Mouse (Mus musculus) embryonic facial prominence, embryonic 10.5 days (tissue): ENCODE measurements around the gene Plekha1. TPM values are rescaled to one million over a fixed set of nuclear protein-coding genes. Genes with fewer than 3 reads are reported as not detected.
A peak's percentile ranks its signal among the peaks of the same experiment; 100 is the strongest.

ENCODE experiments used
- DNase-seq: peaks from one replicate; pipeline ENCODE4 v3.0.0-alpha.2; 2017; ENCODE audit warnings: low spot score
- H3K27ac ChIP-seq: fragments of 300-500 bp; sonication (generic); replicated peaks from 2 replicates; pipeline ENCODE4 v1.5.1; 2016; ENCODE audit warnings: mild to moderate bottlenecking
- H3K27me3 ChIP-seq: fragments of 300-500 bp; sonication (generic); replicated peaks from 2 replicates; pipeline ENCODE4 v1.6.1; 2016; ENCODE audit warnings: low read depth, mild to moderate bottlenecking; ENCODE audit not compliant: poor library complexity, severe bottlenecking
- H3K36me3 ChIP-seq: fragments of 300-500 bp; sonication (generic); replicated peaks from 2 replicates; pipeline ENCODE4 v1.6.1; 2016; ENCODE audit warnings: mild to moderate bottlenecking, moderate library complexity
- H3K4me1 ChIP-seq: fragments of 300-500 bp; sonication (generic); 2 replicates; pipeline ENCODE4 v1.6.1; 2016
- H3K4me3 ChIP-seq: fragments of 300-500 bp; sonication (generic); 2 replicates; pipeline ENCODE4 v1.5.1; 2016; ENCODE audit warnings: mild to moderate bottlenecking, moderate library complexity
- H3K9me3 ChIP-seq: fragments of 300-500 bp; sonication (generic); 2 replicates; pipeline ENCODE4 v1.6.1; 2016; ENCODE audit warnings: mild to moderate bottlenecking
- WGBS: fragments of 180-500 bp; shearing (Covaris S2); methylation state at CpG from one replicate; pipeline ENCODE4 v1.1.7; 2016; 5-methylcytosine and 5-hydroxymethylcytosine counted together
- polyA plus RNA-seq: library from polyadenylated mRNA; unstranded; fragments of >200 nt; fragmentation: Nextera tagmentation; extraction: Ambion mirVana; gene quantifications from 2 replicates; pipeline ENCODE4 v1.2.1, GENCODE M21; 2016

The Plekha1 gene
- polyA plus RNA-seq, 1 experiment from 2014 or later = 37.5 TPM

DNA sequence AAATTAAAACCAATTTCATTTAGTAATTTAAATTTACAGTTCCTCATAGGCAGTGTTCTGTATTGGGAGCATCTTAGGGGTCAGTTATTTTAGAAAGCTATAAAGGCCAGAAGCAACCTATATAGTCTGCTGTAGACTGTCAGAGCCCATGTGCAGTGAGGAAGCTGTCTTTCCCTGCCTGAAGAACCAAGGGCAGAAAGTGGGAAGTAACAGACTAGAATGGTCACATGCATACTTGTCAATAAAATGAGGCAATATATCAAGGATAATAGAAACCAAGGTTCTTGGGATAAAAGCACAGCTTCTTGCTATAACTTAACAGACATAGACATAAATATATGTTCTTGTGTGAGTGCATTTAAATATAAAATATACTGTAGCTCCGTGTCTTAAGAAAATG lies 37.4 kb downstream of the Plekha1 start:
- Histone ChIP-seq H3K27me3 (no peaks in the 10 kb centered on the region), H3K4me3 (no peak overlapping the region), H3K9me3 (no peaks in the 10 kb centered on the region), H3K27ac (no peak overlapping the region), H3K4me1 (no peaks in the 10 kb centered on the region), H3K36me3 (peaks cover 34% of the 10 kb centered on the region)
- no peak for DNase-seq
- WGBS = 94% methylated on average over 1 of the region's 1 CpGs

DNA sequence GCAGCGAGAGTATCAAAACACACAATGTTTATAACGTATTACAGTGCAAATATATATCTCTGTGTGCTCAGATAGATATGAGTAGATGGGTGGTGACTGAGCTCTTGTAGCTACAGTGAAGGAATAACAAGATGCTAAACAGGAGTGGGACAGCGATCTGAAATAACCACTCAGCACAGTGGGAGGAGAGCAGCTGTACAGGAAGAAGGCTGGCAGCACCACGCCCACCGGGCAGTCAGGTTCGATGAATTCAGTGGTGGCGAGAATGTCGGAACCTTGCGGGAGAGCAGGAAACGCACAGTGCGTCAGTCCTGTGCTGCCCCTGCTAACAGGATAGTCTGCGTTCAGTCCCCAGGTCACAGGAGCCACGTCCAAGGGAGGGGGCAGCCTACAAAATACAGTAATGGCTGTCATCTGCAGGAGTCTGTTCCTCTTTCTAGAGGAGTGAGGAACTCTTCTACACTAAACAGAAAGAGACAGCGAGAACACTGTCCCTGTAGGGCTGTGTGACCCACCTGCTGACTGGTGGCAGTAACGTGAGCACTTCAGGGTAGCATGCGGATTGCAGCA lies 38.0 kb downstream of the Plekha1 start:
- Histone ChIP-seq H3K27ac (no peak overlapping the region), H3K9me3 (no peaks in the 10 kb centered on the region), H3K36me3 (peaks cover 36% of the 10 kb centered on the region), H3K4me1 (no peaks in the 10 kb centered on the region), H3K27me3 (no peaks in the 10 kb centered on the region), H3K4me3 (no peak overlapping the region)
- 89% methylated on average over 16 of the region's 16 CpGs for WGBS
- DNase-seq = no peak

DNA sequence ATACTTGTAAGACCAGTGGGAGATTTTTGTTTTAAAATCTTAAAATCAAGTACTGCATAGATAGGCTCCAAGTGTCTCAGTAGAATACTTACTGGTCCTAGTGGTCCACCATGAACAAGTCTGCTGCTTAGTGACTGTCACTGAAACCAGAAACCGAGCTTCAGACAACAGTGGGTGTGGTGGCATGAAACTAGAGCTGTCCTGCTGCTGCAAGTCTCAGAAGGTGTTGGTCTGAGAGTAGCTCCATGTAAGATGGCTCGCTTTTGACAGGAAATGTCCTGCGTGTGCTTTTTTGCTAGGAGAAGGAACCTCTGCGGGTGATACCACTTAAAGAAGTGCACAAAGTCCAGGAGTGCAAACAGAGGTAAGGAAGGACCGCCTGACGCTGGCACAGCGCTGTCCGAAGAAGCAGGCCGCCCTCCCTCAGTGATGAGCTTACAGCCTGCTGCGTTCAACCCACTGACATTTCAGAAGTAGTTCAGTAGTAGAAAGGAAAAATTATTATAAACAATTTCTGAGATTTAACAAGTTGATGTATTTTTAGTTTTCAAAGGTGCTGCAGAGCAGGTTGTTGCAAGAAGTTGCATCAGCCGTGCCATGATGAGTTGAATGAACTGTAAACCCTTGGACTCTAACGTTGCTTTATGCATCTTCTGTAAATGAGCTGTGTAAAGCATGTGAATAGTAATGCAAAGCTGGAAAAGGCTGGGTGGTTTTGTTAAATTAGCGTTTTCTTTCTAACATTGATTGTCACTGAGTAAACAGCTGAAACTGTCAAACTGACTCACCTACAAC lies 39.2 kb downstream of the Plekha1 start:
- DNase-seq = no peak
- Histone ChIP-seq H3K27ac (no peak overlapping the region), H3K9me3 (no peaks in the 10 kb centered on the region), H3K36me3 (peaks cover 37% of the 10 kb centered on the region), H3K27me3 (no peaks in the 10 kb centered on the region), H3K4me3 (no peak overlapping the region), H3K4me1 (no peaks in the 10 kb centered on the region)
- 89% methylated on average over 13 of the region's 13 CpGs for WGBS

DNA sequence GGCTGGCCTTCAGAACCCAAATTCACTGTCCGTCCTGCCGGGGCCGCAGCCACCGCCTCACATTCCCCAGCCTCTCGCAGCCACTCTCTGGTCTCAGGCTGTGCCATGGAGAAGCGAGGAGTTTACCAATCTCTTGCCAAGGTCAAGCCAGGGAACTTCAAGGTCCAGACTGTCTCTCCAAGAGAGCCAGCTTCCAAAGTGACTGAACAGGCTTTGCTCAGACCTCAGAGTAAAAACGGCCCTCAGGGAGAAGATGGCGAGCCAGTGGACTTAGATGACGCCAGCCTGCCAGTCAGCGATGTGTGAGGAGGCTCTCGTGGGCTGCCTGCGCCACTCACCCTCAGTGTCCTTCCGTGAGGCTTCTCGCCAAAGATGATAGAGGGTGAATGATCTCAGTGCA lies 45.3 kb downstream of the Plekha1 start:
- DNase-seq = no peak
- 93% methylated on average over 14 of the region's 14 CpGs for WGBS
- H3K9me3 ChIP-seq = no peaks in the 10 kb centered on the region
- H3K4me1 ChIP-seq = no peaks in the 10 kb centered on the region
- H3K27ac ChIP-seq = no peak overlapping the region
- no peaks in the 10 kb centered on the region for H3K27me3 ChIP-seq
- peaks cover 26% of the 10 kb centered on the region for H3K36me3 ChIP-seq
- no peak overlapping the region for H3K4me3 ChIP-seq

DNA sequence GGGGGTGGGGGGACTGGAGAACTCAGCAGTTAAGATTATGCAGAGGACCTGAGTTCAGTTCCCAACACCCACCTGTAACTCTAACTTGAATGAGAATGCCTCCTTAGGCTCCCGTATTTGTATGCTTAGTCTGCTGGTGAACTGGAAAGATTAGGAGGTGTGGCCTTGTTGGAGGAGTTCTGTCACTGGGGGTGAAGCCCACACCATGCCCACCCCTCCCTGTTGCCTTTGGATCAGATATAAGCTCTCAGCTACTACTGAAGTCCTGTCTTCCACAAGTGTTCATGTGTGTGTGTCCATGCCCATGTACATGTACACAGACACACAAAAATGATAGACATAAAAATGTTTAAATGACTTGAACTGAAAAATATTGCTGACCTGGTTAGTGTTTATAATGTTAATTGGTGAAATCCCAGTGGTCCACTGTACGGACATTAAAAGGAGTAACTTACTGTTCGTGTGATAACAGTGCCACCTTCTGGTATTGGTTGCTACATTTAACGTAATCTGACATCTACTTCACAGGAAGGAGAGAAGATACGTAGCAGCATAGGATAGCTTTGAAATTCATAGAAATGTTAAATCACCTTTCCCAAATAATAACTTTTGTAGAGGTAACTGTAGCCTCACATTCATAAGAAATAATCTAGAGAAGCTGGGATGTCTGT lies 49.3 kb downstream of the Plekha1 start:
- 60% methylated on average over 5 of the region's 5 CpGs for WGBS
- H3K4me3 ChIP-seq = no peak overlapping the region
- H3K27me3 ChIP-seq = no peaks in the 10 kb centered on the region
- H3K4me1 ChIP-seq = no peaks in the 10 kb centered on the region
- H3K36me3 ChIP-seq = peaks cover 14% of the 10 kb centered on the region
- no peak for DNase-seq
- no peak overlapping the region for H3K27ac ChIP-seq
- no peaks in the 10 kb centered on the region for H3K9me3 ChIP-seq

DNA sequence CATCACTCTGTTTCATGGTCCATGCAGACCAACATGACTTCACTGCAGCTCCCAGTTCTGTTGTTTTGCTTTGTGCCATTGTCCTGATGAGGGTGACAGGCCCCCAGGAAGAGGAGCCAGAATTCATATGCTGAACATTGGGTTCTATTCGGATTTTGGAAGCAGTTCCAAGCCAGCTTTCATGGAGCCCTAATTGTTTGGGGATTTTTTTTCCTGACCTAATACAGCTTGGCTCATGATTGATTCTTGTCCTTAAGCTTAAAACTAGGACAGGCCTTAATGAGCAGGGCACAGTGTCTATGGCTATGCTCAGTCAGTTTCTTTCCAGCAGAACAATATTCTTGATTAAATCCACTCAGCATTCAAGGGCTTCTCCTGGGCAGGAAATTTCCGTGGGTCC lies 52.7 kb downstream of the Plekha1 start:
- H3K27me3 ChIP-seq = no peaks in the 10 kb centered on the region
- no peaks in the 10 kb centered on the region for H3K4me1 ChIP-seq
- H3K27ac ChIP-seq = no peak overlapping the region
- H3K9me3 ChIP-seq = no peaks in the 10 kb centered on the region
- no peaks in the 10 kb centered on the region; the same call in 1 of the 2 replicates for H3K36me3 ChIP-seq
- WGBS = 69% methylated on average over 2 of the region's 2 CpGs
- no peak overlapping the region for H3K4me3 ChIP-seq
- no peak for DNase-seq

DNA sequence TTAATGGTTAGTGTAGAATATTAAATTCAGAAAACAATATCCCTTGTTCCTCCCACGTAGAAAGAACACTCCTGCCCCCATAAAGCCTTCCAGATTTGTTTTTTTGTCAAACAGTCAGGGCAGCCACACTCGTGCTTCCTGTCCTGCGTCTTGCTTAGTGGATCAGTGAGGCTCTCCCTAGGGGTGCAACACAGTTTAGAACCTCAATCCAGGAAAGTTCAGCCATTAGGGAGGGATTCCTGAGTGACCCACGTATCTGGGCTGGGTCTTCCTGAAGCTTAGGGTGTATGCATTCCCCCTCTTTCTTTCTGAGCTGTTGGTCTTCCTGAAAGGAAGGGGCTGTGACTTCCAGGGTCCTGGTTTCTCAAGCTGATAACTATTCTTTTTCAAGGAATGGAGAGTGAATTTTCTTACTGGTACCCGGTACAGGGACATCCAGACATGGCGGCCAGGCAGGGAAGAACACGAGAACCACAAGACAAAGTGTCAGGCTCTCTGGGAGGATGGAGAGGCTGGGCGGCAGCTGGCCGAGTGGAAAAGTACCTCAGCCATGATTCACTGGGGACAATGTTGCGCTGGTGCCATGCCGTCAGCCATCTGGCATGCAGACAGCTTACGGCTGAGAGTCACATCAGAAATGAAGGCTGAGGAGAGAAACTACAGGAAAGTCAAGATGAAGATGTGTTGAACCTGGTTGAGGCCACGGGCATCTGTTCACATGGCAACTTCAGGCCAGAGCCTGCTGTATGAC lies 57.6 kb downstream of the Plekha1 start:
- Histone ChIP-seq H3K27ac (no peak overlapping the region), H3K27me3 (no peaks in the 10 kb centered on the region), H3K9me3 (no peaks in the 10 kb centered on the region), H3K4me3 (no peak overlapping the region), H3K4me1 (no peaks in the 10 kb centered on the region), H3K36me3 (no peaks in the 10 kb centered on the region)
- no peak for DNase-seq
- WGBS = 79% methylated on average over 13 of the region's 13 CpGs

DNA sequence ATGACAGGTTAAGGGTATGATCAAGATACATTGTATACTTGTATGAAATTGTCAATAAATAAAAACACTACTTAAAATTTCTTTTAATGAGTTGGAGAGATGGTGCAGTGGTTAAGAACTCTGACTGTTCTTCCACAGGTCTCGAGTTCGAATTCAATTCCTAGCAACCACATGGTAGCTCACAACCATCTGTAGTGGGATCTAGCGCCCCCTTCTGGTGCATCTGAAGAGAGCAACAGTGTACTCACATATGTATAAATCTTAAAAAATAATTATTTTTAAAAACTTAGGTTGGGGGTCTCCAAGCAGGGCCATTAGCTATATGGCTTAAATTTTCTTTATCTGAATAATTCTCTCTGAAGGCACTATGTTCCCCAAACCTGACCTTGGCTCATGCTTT lies 64.8 kb downstream of the Plekha1 start:
- Histone ChIP-seq H3K27ac (no peak overlapping the region), H3K4me1 (peaks cover 1% of the 10 kb centered on the region), H3K9me3 (no peaks in the 10 kb centered on the region), H3K36me3 (no peaks in the 10 kb centered on the region), H3K27me3 (peaks cover 34% of the 10 kb centered on the region), H3K4me3 (no peak overlapping the region)
- DNase-seq = no peak
- 66% methylated on average over 3 of the region's 3 CpGs for WGBS

DNA sequence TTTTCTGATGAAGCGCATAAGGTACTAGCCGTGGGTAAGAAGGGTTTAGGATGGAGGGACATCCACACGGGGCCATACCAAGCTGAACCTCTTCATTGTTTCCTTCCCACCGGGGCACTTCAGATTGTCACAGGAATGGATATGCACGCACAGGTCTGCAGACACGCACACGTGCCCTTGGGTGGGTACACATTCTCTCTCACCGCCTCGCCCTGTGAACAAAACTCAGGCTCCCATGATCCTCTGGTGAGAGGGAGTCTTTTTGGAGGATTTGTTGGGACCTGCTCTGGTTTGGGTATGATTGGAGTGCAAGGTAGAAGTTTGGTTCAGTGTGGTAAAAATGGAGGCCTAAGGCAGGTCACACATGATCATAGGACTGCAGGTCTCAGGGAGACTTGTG lies 67.4 kb downstream of the Plekha1 start:
- WGBS = 84% methylated on average over 9 of the region's 9 CpGs
- H3K36me3 ChIP-seq = no peaks in the 10 kb centered on the region
- no peak overlapping the region for H3K4me3 ChIP-seq
- peaks cover 16% of the 10 kb centered on the region for H3K4me1 ChIP-seq
- no peak overlapping the region for H3K27ac ChIP-seq
- peaks cover 59% of the 10 kb centered on the region for H3K27me3 ChIP-seq
- no peaks in the 10 kb centered on the region for H3K9me3 ChIP-seq
- no peak for DNase-seq

DNA sequence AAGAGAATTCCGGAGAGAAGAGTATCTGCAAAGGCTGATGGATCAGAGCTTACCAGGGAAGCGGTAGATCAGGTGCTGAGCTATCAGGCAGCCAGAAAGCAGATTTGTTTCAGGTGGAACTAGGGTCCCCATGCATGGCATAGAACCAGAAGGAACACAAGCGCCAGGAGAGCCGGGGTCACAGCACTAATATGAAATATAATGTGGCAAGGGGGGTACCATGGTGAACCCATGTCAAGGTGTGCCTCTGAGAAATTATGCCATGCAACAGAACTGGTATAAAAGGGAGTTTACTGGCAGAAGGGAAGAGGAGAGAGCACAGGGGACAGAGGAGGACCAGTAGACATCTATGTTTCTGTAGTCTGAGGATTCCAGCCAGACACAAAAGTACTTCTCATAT lies 69.1 kb downstream of the Plekha1 start:
- H3K9me3 ChIP-seq = no peaks in the 10 kb centered on the region
- H3K27ac ChIP-seq = no peak overlapping the region
- WGBS = 89% methylated on average over 4 of the region's 4 CpGs
- H3K4me1 ChIP-seq = peaks cover 16% of the 10 kb centered on the region
- no peaks in the 10 kb centered on the region for H3K36me3 ChIP-seq
- peaks cover 76% of the 10 kb centered on the region for H3K27me3 ChIP-seq
- no peak for DNase-seq
- no peak overlapping the region for H3K4me3 ChIP-seq

DNA sequence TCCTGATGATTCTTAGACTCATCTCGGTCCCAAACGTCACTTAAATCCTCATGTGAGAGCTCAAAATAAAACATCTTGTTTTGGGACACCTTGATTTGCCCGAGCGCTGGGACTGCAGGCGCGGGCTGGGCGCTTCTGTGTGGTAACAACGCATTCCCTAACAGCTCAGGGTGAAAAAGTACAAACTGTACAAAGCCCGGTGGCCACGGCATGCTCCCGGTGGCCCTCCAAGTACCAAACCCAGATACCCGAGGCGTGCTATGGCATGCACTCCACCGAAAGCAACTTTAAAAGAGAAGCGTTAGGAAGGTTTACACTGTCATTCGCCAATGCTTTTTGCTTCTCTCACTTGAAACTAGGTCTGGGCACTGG lies 69.9 kb downstream of the Plekha1 start:
- Histone ChIP-seq H3K9me3 (no peaks in the 10 kb centered on the region), H3K27me3 (peaks cover 84% of the 10 kb centered on the region)

DNA sequence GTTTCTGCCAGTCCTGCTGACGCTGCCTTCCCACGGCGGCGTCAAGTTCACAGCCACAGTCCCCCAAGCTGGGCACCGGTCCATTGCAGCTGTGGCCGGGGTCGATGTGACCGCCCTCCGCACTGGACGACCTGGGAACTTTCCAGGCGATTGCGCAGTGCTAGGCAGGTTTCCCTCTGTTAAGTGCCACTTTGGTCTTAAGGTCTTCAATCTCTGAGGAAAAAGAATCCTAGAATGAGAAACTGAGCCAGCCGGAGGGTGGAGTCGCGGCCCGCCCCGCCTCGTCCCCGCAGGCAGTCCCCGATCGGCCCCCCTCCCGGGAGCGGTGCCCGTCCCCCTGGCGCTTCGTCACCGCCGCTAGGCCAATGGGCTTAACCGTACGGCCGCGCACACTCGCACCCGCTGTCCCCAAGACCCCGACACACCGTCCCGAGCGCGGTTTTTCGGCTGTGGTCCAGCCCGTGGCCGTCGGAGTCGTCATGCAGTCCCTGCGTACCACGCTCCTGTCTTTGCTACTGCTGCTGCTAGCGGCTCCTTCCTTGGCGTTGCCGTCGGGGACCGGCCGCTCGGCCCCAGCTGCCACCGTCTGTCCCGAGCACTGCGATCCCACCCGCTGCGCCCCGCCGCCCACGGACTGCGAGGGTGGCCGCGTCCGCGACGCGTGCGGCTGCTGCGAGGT lies 70.4 kb downstream of the Plekha1 start, which contains the start of gene Htra1:
TSS of gene Htra1 (plus strand) at position 319 of the 679 bp plus-strand sequence.
- peak within 1 kb of the TSS; percentile 61 for H3K4me3 ChIP-seq
- peaks cover 89% of the 10 kb centered on the region for H3K27me3 ChIP-seq
- under 1% methylated on average over 70 of the region's 70 CpGs for WGBS
- H3K9me3 ChIP-seq = no peaks in the 10 kb centered on the region
- H3K4me1 ChIP-seq = peaks cover 16% of the 10 kb centered on the region
- peak; percentile 73 for DNase-seq
- H3K27ac ChIP-seq = no peak within 1 kb of the TSS; the same call in 1 of the 2 replicates
- no peaks in the 10 kb centered on the region for H3K36me3 ChIP-seq

More for the DNA sequence above, 69.9 kb downstream of the Plekha1 start:
- DNase-seq = no peak
- Histone ChIP-seq H3K36me3 (no peaks in the 10 kb centered on the region), H3K4me3 (peak overlapping the region; percentile 61), H3K4me1 (peaks cover 16% of the 10 kb centered on the region), H3K27ac (no peak overlapping the region)
- WGBS = 14% methylated on average over 16 of the region's 16 CpGs
